Mouse (Mus musculus) kidney, adult 18-20 months (tissue): Measurements from ENCODE around the gene Ogg1.

Experiments used
- DNase-seq: peaks from one replicate; pipeline ENCODE4 v3.0.0; 2021

The Ogg1 gene

DNA sequence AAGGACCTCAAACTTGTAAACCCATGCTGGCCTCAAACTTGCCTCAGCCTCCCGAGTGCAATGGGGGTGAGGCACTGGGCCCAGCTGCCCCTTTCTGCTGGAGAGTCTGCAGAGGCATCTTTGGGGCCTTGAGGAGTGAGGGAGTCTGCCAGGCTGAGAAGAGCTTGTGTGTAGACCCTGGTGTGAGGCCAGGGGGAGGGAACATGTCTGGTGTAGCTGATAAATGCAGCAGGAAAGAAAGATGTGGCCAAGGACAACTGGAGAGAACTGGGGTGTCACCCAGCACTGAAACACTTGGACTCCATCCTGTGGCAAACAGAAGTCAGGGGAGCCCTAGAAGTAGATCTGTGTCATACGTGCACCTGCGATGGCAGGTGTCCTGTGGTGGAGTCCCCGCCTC is 46.7 kb downstream of the Ogg1 start:
- no peak for DNase-seq

DNA sequence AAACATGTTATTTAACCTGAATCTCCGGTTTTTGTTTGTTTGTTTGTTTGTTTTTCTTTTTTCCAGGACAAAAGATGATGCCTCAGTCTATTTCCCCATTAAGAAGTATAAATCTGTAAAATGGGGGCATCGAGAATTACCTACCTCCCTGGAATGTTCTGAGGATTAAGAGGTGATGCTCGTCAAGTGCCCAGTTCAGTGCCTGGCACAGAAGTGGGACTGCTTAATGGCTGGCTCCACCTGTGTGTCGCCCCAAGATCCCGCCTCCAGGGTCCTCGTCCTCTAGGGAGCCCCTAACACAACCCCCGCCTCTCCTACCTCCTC is 50.4 kb downstream of the Ogg1 start:
- no peak for DNase-seq

DNA sequence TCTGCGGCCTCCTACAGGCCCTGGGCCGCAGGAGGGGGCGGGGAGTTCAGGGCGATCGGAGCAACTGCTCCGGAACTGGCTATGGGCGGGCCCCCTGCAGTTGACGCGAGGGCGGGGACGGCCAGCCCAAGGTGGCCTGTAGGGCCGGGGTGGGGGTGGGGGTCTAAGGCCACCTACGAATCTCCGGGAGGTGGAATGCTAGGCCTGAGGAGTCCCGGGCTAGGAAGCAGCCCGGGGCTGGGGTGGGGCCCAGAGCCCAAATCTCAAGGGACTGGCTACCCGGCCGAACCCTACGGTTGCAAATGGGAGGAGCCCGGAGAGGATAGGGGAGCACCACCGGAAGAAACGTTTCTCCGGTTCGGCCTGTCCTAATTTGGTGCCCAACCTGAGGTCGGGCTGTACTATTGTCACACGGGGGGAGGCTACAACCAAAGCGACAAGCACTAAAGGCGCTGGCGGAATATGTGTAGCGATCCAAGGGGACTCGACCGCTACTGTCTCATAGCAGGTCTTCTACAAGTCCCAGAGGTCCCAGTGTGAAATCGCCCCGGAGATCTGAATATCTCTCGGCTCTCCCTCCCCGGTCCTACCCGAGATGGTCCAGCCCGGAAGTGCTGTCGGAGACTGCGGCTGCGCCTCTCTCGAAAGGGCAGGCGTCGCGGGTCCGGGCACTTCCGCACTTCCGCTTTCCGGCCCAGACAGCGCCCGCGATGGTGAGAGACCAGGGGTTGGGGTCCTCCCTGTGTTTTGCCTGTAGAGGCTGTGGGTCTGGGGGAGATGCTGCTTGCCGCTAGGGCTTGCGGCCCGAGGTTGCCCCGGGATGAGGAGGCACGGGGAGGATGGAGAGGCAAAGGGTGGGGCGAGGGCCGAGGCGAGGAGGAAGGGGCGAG is 51.0 kb downstream of the Ogg1 start, which contains the start of the genes Tada3 and Arpc4:
Gene Tada3 (minus strand): TSS at position 388 of the 890 bp plus-strand sequence.
Gene Arpc4 (plus strand): TSS at position 620 of the 890 bp plus-strand sequence.
- DNase-seq = peak; percentile 97

DNA sequence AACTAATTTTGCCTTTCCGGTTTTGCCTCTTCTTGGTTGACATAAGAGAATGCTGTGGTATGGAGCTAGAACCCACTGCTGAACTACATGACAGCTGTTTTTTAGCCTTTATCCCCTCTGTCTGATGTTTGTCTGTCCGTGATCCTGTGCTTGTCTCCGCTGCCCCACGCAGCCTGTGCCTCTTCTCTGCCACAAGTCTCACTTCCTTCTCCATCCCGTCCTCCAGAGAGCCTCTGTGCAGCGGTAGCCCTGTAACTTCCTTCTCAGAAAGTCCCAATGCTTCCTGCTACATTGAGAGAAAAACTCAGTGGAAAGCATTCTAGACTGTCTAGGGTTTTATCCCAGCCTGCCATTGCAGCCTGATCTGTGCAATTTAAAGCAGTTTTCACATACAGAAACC is 52.5 kb downstream of the Ogg1 start:
- no peak for DNase-seq

DNA sequence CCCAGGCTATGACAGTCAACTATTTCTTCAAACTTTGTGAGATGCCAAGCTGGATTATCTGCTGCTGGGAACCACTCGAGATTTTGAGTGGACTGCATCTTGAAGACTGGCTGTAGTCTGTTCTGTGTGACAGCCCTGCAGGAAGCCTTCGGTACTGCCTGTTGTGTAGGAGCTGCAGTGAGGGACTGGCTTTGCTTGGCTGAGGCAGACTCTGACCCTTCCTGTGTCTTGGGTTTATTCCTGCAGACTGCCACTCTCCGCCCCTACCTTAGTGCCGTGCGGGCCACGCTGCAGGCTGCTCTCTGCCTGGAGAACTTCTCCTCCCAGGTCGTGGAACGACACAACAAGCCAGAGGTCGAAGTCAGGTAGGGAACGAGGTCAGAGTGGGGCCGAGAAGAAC is 53.7 kb downstream of the Ogg1 start:
- no peak for DNase-seq

DNA sequence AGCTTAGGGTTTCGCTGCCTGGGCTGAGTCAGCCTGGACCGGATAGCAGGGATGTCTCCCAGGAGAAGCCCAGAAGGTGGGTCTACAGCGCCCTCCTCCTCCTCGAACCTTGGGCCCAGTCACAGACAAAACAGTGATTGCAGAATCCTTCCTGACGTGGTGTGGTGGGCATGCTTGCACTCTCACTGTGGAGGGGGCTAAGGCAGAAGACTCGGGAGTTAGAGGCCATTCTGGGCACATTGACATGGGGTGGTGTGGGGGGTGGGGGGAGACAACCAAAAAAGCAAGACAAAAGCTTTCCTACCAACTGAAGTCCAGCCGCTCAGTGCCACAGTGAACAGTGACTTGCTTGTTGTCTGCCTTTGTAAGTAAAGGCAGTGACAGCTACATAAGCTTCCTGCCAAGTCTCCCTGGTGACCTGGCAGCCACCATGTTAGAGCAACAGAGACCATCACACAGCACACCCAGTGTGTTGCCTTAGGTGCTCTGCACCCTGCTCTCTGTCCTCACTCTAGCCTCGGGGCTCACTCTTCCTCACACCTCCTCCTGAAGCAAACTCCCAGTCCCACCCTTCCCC is 57.7 kb downstream of the Ogg1 start:
- no peak for DNase-seq
